Comparison of ENCODE assay signal across 20 mouse cellular contexts in genomic region chr11:22675754-22676153, GRCm38 (mm10).
A peak's percentile ranks its signal among the peaks of the same experiment; 100 is the strongest.
DNase-seq lines count a peak whose midpoint lies in the region; ATAC-seq and TF ChIP-seq lines count a peak whose summit lies in the region.
"Had no signal": no experiment of that assay in that cellular context is flagged by ENCODE, and none has a peak within 500 bp of the region (broad histone marks: within the 10 kb centered on the region; RNA-seq: fewer than 3 reads in every experiment).

No protein-coding gene starts in this region.

- TF ChIP-seq POLR2A in MEL (IDR thresholded peaks at IDR 0.05; ENCODE audit: control insufficient read depth in 1 of 2, insufficient read depth in 1 of 2, low read depth in 1 of 2, low read length in 2 of 2, poor library complexity in 1 of 2) = no peak
- TF ChIP-seq POLR2A in bone marrow macrophage, adult 2 months (IDR thresholded peaks at IDR 0.05; ENCODE audit: borderline replicate concordance, low read depth, low read length) = no peak

- no peak for ATAC-seq in midbrain, embryonic 14.5 days (ENCODE audit: low FRiP score, low TSS enrichment)
- ATAC-seq in hindbrain, postnatal 0 days = no peak
- no peak for ATAC-seq in megakaryocyte, adult 5-6 weeks (ENCODE audit: poor library complexity, severe bottlenecking)
- ATAC-seq: forebrain, embryonic 13.5 days; forebrain, embryonic 15.5 days had no signal

- no peak for TF ChIP-seq EP300 in MEL (IDR thresholded peaks at IDR 0.05; ENCODE audit: low read depth in 1 of 2, low read length in 2 of 2)

- TF ChIP-seq RAD21 in MEL (IDR thresholded peaks at IDR 0.05; ENCODE audit: low read depth, low read length) = no peak

- no peaks in the 10 kb centered on the region for H3K9me3 ChIP-seq in heart, embryonic 10.5 days
- no peaks in the 10 kb centered on the region for H3K9me3 ChIP-seq in MEL (replicated peaks; ENCODE audit: insufficient read depth, low read length)
- no peaks in the 10 kb centered on the region for H3K9me3 ChIP-seq in midbrain, embryonic 14.5 days (ENCODE audit: control insufficient read depth, low read length)
- no peaks in the 10 kb centered on the region for H3K9me3 ChIP-seq in hindbrain, postnatal 0 days (ENCODE audit: low read length)
- H3K9me3 ChIP-seq: embryonic facial prominence, embryonic 10.5 days; embryonic facial prominence, embryonic 12.5 days; forebrain, embryonic 13.5 days; forebrain, embryonic 15.5 days; G1E had no signal

- no peak for TF ChIP-seq CTCF in MEL (IDR thresholded peaks at IDR 0.05 in 2 of 3, conservative IDR thresholded peaks at IDR 0.05 in 1 of 3; ENCODE audit: control insufficient read depth in 1 of 3, insufficient read depth in 1 of 3, low read depth in 2 of 3, low read length in 3 of 3, poor library complexity in 1 of 3, severe bottlenecking in 1 of 3)
- TF ChIP-seq CTCF in bone marrow macrophage, adult 2 months (IDR thresholded peaks at IDR 0.05; ENCODE audit: low read depth, low read length) = no peak
- TF ChIP-seq CTCF in hindbrain, postnatal 0 days (IDR thresholded peaks at IDR 0.05; ENCODE audit: low read depth) = no peak

- H3K9ac ChIP-seq in MEL (ENCODE audit: control insufficient read depth, low read depth, low read length, poor library complexity, severe bottlenecking) = no peak overlapping the region
- no peak overlapping the region for H3K9ac ChIP-seq in midbrain, embryonic 14.5 days (replicated peaks; ENCODE audit: low read length)
- H3K9ac ChIP-seq in hindbrain, postnatal 0 days (replicated peaks; ENCODE audit: low read length) = no peak overlapping the region
- H3K9ac ChIP-seq: embryonic facial prominence, embryonic 12.5 days; forebrain, embryonic 13.5 days; forebrain, embryonic 15.5 days had no signal

- H3K4me2 ChIP-seq in midbrain, embryonic 14.5 days (ENCODE audit: low read length) = no peak overlapping the region
- no peak overlapping the region for H3K4me2 ChIP-seq in hindbrain, postnatal 0 days (ENCODE audit: low read depth, low read length)
- H3K4me2 ChIP-seq: embryonic facial prominence, embryonic 12.5 days; forebrain, embryonic 13.5 days; forebrain, embryonic 15.5 days had no signal

- H3K79me2 ChIP-seq in MEL (ENCODE audit: control insufficient read depth, insufficient read depth, low read length, poor library complexity) (no peaks in the 10 kb centered on the region), macrophage (ENCODE audit: inconsistent target) (no peaks in the 10 kb centered on the region)

- no peak overlapping the region for H3K27ac ChIP-seq in heart, embryonic 10.5 days
- H3K27ac ChIP-seq in MEL (ENCODE audit: control insufficient read depth, low read depth, low read length) (no peak overlapping the region), macrophage (peak overlapping the region; percentile 73)
- H3K27ac ChIP-seq in bone marrow macrophage, adult 2 months (ENCODE audit: insufficient read depth, low read depth, low read length) = peak overlapping the region; percentile 58
- H3K27ac ChIP-seq in midbrain, embryonic 14.5 days (replicated peaks; ENCODE audit: low read depth, low read length) = no peak overlapping the region
- no peak overlapping the region for H3K27ac ChIP-seq in hindbrain, postnatal 0 days
- H3K27ac ChIP-seq: embryonic facial prominence, embryonic 10.5 days; embryonic facial prominence, embryonic 12.5 days; forebrain, embryonic 13.5 days; forebrain, embryonic 15.5 days had no signal

- H3K4me3 ChIP-seq in heart, embryonic 10.5 days = no peak overlapping the region
- H3K4me3 ChIP-seq in MEL (ENCODE audit: control insufficient read depth in 1 of 2, insufficient read depth in 1 of 2, low read depth in 2 of 2, low read length in 2 of 2) (no peak overlapping the region), macrophage (ENCODE audit: inconsistent target) (no peak overlapping the region)
- no peak overlapping the region for H3K4me3 ChIP-seq in bone marrow macrophage, adult 2 months (ENCODE audit: insufficient read depth, low read length)
- no peak overlapping the region for H3K4me3 ChIP-seq in midbrain, embryonic 14.5 days (replicated peaks; ENCODE audit: low read depth, low read length)
- no peak overlapping the region for H3K4me3 ChIP-seq in hindbrain, postnatal 0 days (ENCODE audit: low read length)
- H3K4me3 ChIP-seq: embryonic facial prominence, embryonic 10.5 days; embryonic facial prominence, embryonic 12.5 days; forebrain, embryonic 13.5 days; forebrain, embryonic 15.5 days had no signal

- H3K27me3 ChIP-seq in heart, embryonic 10.5 days (ENCODE audit: insufficient read depth, poor library complexity, severe bottlenecking) = no peaks in the 10 kb centered on the region
- no peaks in the 10 kb centered on the region for H3K27me3 ChIP-seq in MEL (ENCODE audit: control insufficient read depth in 1 of 2, insufficient read depth in 2 of 2, low read length in 2 of 2)
- no peaks in the 10 kb centered on the region for H3K27me3 ChIP-seq in midbrain, embryonic 14.5 days (ENCODE audit: control insufficient read depth, insufficient read depth, low read length)
- H3K27me3 ChIP-seq in hindbrain, postnatal 0 days (ENCODE audit: insufficient read depth, low read length) = no peaks in the 10 kb centered on the region
- H3K27me3 ChIP-seq: embryonic facial prominence, embryonic 12.5 days; forebrain, embryonic 13.5 days; forebrain, embryonic 15.5 days had no signal

- DNase-seq in heart, adult 11 months = peak; percentile 63
- DNase-seq in heart, embryonic 10.5 days (ENCODE audit: low spot score) = no peak
- DNase-seq in MEL (ENCODE audit: low read depth, low spot score) = peak; percentile 3
- no peak for DNase-seq in midbrain, embryonic 14.5 days
- no peak for DNase-seq in hindbrain, postnatal 0 days (ENCODE audit: low spot score)
- DNase-seq: adrenal gland, adult 2 months; adrenal gland, postnatal 10 days; adrenal gland, postnatal 25 days; cerebellum, adult 18-20 months; cerebellum, adult 8-10 months; cerebellum, adult 9-11 months; cerebellum, postnatal 14 days had no signal

- H3K36me3 ChIP-seq in heart, embryonic 10.5 days = no peaks in the 10 kb centered on the region
- peaks cover 0 to 14% of the 10 kb centered on the region in 2 experiments; a peak in 2 of 4 replicates for H3K36me3 ChIP-seq in MEL (ENCODE audit: control insufficient read depth in 1 of 2, insufficient read depth in 2 of 2, low read length in 2 of 2)
- H3K36me3 ChIP-seq in macrophage (ENCODE audit: inconsistent target) = no peaks in the 10 kb centered on the region
- H3K36me3 ChIP-seq in midbrain, embryonic 14.5 days (ENCODE audit: control insufficient read depth, insufficient read depth, low read length) = no peaks in the 10 kb centered on the region
- H3K36me3 ChIP-seq in hindbrain, postnatal 0 days (ENCODE audit: insufficient read depth, low read length) = no peaks in the 10 kb centered on the region
- H3K36me3 ChIP-seq: embryonic facial prominence, embryonic 10.5 days; embryonic facial prominence, embryonic 12.5 days; forebrain, embryonic 15.5 days; G1E had no signal

- 77% methylated on average over 1 of the region's 1 CpGs for WGBS in heart, embryonic 10.5 days
- 71% methylated on average over 1 of the region's 1 CpGs for WGBS in macrophage (ENCODE audit: missing documents)
- WGBS in midbrain, embryonic 14.5 days = 91% methylated on average over 1 of the region's 1 CpGs
- WGBS in hindbrain, postnatal 0 days = 92% methylated on average over 1 of the region's 1 CpGs

- no peaks in the 10 kb centered on the region for H3K4me1 ChIP-seq in heart, embryonic 10.5 days
- H3K4me1 ChIP-seq in MEL (ENCODE audit: control insufficient read depth in 1 of 2, insufficient read depth in 2 of 2, low read length in 2 of 2) = peaks cover 6 to 15% of the 10 kb centered on the region in 2 experiments
- H3K4me1 ChIP-seq in bone marrow macrophage, adult 2 months (ENCODE audit: control insufficient read depth, insufficient read depth, low read length) = peaks cover 32% of the 10 kb centered on the region
- peaks cover 13% of the 10 kb centered on the region for H3K4me1 ChIP-seq in midbrain, embryonic 14.5 days (ENCODE audit: control insufficient read depth, insufficient read depth, low read length)
- peaks cover 10% of the 10 kb centered on the region; the same call in 1 of the 2 replicates for H3K4me1 ChIP-seq in hindbrain, postnatal 0 days (ENCODE audit: insufficient read depth, low read length)
- H3K4me1 ChIP-seq: embryonic facial prominence, embryonic 12.5 days had no signal

TF ChIP-seq in MEL, 35 proteins besides CTCF, POLR2A, EP300 and RAD21:
- TF ChIP-seq HCFC1 (IDR thresholded peaks at IDR 0.05; ENCODE audit: low read depth, low read length) (no peak), MAFK (IDR thresholded peaks at IDR 0.05; ENCODE audit: borderline replicate concordance, low read depth, low read length) (no peak), BHLHE40 (IDR thresholded peaks at IDR 0.05; ENCODE audit: borderline replicate concordance, low read depth, low read length) (no peak), ZNF384 (IDR thresholded peaks at IDR 0.05; ENCODE audit: low read depth, low read length) (no peak), TAL1 (IDR thresholded peaks at IDR 0.05; ENCODE audit: low read length) (no peak)
TF ChIP-seq in MEL: peak in this region for 0.

Comparison
In these comparisons a context has a peak if more than half of its experiments do, and no peak if none do; other contexts are left out.
1. DNase-seq: peak in heart, adult 11 months (single experiment) and MEL (single experiment); none in heart, embryonic 10.5 days (single experiment), midbrain, embryonic 14.5 days (single experiment) and hindbrain, postnatal 0 days (single experiment).
2. H3K27ac ChIP-seq: peak in bone marrow macrophage, adult 2 months (single experiment) and macrophage (single experiment); none in heart, embryonic 10.5 days (single experiment), MEL (single experiment), midbrain, embryonic 14.5 days (single experiment) and hindbrain, postnatal 0 days (single experiment).